Mouse (Mus musculus): ENCODE data around the gene Rnaseh2b.

The Rnaseh2b gene

DNA sequence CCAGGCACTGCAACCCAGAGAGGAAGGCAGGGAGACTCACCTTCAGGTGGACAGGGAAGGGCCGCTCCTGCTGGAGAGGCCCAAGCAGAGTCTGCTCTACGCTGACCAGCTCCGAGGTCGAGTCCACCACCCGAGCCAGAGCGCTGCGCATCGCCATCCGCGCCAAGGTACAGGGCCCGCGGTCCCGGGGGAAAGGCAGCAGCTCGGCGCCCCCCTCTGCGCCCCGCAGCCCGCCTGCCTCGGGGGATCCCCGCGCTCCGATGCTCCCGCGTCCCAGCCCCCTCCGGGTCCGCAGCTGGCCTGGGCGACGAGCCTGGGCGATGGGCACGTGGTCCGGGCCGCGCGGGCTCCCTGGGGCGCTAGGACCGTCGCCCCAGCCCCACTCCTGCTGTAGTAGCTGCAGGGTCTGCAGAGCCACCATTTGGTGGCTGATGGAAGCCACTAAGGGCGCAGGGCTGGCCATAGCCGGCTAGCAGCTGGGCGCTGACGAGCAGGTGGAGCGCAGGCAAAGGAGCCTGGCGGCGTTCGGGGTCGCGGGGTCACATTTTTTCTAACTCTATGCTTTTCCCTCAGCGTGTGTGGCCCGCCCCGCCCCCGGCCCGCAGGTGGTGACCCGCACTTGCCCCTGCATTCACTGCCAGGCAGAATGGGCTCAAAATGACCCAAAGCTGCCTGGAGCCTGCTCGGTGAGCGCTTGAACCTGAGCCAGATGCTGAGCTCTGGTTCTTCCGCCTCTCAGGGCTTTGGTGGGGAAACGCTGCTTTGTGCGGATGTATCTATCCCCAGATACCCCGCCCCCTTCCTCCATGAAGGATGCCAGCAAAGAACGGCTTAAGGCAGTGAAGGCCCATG, at the start of gene Rnaseh2b, which contains the start of gene Dleu7:
Gene Rnaseh2b, plus strand, starts transcription at position 102 of the 852 bp plus-strand sequence.
Gene Dleu7, minus strand, starts transcription at position 560 of the 852 bp plus-strand sequence.
- DNase-seq (ENCODE audit: low spot score in 2 of 2), result peak; percentile 13 to 16

DNA sequence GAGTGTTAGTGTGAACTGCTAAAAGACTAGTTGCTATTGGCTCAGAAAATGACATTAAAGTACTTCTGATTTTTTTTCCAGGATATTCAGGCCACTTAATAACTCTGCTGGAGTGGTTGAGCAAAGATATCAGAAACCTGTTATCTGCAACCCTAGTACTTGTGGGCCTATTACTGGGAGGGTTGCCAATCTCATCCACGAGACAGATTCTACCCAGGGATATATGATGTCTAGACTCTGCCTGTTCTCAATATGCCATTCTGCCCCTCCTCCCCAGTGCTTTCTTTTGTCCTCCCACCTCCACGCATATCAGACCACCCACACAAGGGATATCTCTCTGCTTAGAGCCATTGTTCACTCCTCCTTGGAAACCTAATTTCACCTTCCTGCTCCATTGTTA, 48.9 kb upstream of the Rnaseh2b start:
- no peak for DNase-seq (ENCODE audit: low spot score in 2 of 2)

DNA sequence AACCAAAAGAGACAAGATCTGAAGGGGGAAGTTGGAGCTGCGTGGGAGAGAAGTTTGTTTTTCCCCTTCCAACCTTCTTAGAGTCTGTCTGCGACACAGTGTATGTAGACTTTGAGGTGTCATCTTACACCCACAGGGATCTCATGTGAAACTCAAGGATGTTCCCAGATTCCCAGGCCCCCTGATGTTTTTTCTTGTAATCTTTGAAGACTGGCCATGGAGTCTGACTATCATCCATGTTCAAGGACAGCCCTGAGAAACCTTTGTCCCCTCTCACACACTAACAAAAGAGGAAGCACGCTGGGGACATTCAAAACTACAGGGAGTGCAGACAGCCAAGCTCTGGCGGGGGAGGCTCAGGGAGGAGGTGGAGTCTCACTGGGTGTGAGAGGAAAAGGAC, 46.8 kb upstream of the Rnaseh2b start:
- DNase-seq (ENCODE audit: low spot score in 2 of 2), result no peak

DNA sequence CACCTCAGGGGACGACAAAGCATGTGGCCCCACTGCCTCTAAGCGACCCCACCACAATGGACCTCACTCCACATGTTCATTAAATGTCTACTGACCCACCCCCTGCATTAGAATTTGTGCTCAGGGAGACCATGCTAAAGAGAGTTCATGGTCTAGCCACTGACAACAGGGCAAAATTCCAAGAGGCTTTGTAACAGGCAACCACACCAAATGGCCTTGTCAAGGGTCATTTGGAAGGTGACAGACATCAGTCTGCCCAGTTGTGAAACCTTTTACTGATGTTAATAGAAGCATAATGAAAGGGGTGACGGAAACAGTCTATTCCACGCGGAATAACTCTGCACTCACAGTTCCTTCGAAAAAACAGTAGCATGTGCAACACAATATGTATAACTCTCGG, 44.0 kb upstream of the Rnaseh2b start:
- DNase-seq (ENCODE audit: low spot score in 2 of 2), result no peak

DNA sequence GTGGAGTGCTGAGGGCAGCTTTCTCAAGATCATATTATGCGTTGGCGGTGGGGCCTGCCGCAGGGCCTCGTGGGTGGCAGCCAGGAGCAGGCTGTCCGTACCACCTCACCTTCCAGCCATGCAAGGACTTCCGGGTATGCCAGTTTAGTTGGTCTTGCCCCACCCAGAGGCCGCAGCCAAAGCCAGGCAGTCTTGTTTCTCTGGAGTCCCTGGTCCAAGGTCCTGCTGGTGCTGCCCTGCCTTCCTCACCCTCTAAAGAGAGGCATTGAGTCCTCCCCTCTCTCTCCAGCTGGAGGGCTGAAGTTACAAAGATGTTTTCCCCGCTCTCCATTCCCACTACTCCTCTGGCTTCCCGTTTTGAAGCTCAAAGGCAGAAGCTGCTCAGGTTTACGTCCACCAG, 43.6 kb upstream of the Rnaseh2b start:
- DNase-seq (ENCODE audit: low spot score in 2 of 2), result no peak

DNA sequence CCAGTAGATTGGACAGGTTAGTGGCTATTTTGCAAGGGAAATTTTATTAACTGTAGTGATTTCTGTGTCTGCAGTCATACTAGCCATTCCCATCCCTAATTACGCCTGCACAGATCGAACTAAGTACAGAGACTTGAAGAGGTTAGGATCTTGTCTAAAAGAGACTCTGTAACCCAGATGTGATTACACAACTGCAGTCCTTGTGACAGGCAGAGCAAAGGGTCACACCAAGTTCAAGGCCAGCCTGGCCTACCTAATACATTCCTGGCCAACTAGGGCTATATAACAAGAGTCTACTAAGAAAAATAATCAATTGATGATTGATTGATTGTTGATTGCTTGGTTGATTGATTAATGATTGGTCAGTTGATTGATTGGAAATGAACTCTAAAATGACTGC, 43.1 kb upstream of the Rnaseh2b start:
- DNase-seq (ENCODE audit: low spot score in 2 of 2), result no peak

DNA sequence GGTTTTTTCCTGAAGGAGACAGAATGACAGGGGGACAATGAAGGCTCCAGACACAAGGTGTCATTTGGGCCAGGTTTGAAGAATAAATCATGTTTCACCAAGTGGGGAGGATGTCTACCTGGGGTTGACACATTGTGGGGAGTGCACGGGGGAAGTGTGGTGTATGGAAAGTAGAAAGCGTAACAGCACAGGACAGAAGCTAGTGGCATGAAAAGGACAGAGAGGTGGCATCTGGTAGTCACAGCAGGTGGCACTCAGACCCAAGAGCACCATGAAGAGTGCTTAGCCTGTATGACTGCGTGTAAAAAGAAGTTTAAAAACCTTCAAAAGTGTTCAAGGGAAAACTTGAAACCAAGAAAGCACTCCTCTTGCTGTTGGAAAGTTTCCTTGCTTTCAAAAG, 42.3 kb upstream of the Rnaseh2b start:
- DNase-seq (ENCODE audit: low spot score in 2 of 2), result no peak

DNA sequence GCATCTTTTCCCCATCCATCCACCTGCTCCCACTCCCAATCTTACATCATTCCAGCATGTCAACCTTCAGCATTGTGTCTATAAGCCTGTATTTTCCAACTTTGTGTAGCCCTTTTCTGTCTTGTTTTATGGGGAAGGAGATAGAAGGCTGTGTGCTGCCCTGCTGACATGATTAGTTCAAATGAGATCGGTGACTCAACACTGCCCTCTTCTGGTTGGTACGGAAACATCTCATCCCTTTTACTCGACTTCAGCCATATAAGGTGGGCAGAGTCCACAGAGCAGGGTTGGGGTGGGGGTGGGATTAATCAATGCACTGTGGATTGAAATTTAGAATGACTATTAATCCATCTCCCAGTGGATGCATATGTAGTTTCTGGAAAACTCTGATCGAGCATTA, 40.4 kb upstream of the Rnaseh2b start:
- DNase-seq (ENCODE audit: low spot score in 2 of 2), result peak; percentile 50 to 74

DNA sequence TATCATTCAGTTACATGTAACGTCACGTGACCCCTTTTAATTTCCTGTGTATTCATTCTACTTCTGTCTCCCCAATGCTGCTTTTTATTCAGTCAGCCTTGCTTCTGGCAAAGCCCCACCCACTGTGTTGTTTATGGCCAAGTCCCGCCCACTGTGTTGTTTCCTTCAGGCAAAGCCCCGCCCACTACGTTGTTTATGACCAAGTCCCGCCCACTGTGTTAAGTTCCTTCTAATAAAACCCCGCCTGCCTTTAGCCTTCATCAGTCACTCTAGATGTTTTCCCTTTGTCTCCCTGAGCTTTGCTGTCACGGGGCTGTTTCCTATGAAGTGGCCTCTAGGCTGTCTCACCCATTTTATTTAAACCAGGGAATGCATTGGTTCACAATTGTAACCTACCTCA, 38.0 kb upstream of the Rnaseh2b start:
- DNase-seq (ENCODE audit: low spot score in 2 of 2), result no peak

DNA sequence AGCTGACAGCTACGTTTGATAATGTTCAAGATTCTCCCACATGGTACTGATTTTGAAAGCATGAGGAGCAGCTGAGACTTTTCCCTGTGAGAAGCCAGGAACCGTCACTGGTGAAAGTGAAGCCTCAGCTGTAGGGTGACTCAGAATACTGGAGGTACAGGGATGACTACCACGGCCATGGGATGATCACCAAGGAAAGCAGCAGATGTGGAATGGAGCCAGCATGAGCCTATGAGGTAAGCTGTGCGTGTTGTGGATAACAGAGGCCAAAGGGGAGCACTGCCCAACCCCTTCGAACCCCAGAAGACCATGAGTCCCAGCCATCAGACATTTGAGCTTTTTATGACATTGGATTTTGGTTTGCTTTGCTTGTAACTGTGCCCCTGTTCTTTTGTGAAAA, 36.3 kb upstream of the Rnaseh2b start:
- DNase-seq (ENCODE audit: low spot score in 2 of 2), result no peak

DNA sequence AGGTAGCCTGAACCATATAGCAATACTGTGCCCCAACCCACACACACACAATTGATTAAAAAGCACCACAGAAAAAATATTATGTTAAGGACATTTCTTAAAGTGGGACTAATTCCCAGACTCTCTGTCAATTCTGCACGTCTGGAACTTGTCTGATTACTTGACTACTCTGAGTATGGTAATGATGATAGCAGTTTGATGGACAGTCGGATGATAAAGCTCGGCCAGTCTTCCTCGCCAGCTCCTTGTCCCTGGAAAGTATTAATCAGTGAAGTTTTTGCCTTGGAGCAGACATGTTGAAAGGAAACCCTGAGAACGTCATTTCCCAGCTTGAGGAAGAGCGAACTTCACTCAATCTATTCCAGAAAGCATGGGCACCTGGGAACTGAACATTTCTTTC, 34.3 kb upstream of the Rnaseh2b start:
- DNase-seq (ENCODE audit: low spot score in 2 of 2), result no peak

DNA sequence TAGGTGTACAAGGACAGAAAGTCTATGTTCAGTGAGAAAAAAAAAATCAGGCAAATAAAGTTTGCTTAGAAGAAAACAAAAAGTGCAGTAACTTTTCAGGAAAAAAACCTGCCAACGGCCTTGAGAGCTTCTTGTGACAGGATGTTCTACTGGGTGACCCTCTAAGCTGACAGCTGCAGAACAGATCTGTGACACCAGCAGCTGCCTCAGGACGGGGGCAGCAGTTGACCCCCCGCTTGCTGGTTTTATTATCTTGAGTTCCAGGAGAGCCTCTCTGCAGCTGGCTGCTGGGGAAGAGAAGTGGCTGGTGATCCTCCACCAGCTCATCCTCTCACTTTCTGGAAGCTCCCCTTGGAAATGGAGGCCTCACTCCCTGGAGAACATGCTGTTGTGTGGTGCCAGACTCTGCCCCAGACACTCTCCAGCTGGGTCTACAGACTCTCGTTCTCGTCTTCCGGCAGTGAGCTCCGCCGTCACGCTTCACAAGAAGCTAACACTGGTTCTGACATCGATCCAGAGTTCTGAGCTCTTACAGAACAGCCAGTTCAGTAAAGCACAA, 33.3 kb upstream of the Rnaseh2b start:
- no peak for DNase-seq (ENCODE audit: low spot score in 2 of 2)

DNA sequence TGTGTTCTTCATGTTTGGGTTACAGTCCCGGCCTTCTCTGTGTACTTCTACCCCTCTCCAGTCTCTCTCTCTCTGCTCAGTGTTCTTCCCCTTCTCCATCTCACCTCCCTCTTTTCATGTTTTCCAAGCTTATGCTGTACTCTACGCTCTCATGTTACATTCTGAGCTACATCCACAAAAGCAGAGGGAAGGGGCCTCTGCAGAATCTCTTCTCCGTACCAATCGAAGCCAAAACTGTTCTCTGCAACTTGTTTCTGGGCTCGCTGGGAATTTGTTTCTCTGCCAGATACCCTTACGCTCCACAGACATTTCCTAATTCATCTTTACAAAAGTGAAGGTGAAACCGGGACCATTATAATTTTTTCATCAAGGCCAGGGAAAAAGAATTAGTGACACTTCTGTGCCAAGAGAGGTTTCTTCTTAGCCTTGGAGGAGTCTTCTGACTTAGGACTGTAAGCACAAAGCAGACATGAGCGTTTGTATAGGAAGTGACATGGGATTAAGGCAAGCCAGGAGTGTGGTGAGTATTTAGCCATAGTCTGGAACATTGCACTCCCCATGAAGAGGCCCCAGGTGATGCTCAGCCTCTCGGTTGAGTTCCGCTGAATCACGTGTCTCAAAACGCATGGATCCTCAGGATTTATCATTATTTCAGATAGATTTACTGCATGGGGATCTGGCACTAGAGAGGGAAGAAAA, 21.5 kb upstream of the Rnaseh2b start:
- no peak for DNase-seq (ENCODE audit: low spot score in 2 of 2)

DNA sequence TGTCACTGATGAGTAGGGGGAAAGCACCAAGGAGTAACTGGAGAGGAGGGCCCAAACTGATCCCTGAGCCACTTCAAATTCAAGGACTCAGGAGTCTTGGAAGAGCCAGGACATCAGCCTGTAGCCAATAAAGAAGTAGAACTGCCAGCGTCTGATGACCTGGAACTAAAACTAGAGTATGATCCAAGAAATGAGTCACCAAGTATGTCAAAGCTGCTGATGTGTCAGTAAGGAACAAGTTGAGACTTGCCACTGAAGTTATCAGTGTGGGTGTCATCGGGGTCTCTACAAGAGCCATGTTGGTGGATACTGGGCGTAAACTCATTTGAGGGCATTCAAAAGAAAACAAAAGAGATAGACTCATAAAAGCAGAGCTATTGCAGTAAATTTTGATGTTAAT, 18.8 kb upstream of the Rnaseh2b start:
- DNase-seq (ENCODE audit: low spot score in 2 of 2), result no peak

DNA sequence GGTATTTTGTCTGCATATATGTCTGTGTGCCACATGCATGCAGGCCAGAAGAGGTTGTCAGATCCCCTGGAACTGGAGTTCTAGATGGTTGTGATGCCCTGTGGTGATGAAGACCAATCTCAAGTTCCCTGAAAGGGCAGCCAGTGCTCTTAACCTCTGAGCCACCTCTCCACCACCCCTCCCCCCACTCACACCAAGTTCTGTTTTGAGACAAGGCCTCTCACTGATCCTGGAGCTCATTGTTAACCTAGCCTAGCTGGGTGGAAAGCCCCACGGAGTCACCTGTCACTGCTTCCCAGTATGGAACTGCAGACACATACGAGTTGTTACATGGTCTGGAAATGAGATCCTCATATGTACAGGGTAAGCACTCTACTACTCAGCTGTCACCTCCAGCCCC, 9.4 kb upstream of the Rnaseh2b start:
- no peak for DNase-seq (ENCODE audit: low spot score in 2 of 2)

DNA sequence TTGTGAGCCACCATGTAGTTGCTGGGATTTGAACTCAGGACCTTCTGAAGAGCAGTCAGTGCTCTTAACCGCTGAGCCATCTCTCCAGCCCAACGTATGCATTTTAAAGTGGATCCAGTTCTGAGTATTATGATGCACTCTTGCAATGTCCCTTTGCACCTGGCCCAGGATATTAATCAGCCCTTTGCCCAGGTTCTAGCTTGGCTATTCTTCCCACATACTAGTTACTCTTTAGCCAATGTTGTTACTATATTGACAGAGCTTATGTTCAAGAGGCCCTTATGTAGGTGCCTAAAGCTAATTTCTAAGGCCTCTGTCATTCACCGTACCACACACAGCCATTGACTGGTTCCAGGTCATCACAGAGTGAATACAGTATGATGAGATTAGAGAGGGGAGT, 3.7 kb upstream of the Rnaseh2b start:
- DNase-seq (ENCODE audit: low spot score in 2 of 2), result no peak

DNA sequence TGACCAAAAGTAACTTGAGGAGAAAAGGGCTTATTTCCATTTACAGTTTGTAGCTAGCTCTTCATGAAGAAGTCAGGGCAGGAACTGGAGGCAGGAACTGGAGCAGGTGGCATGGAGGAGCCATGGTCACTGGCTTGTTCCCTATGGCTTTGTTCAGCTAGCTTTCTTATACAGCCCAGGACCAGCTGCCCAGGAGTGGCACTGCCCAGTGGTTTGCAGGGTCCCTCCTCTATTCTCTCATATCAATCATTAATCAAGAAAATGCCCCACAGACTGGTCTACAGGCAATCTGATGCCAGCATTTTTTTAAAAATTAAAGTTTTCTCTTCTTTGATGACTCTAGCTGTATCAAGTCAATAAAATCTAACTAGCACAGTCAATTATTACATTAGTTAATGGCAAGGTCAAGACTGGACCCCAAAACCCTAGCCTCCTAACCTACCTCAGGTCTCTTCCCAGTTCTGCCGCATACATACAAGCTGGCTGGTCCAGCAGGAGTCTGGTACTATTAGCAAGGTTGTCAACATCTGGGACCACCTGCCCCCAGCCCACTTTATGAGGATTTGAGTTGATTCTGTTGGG, 892 bp upstream of the Rnaseh2b start:
- no peak for DNase-seq (ENCODE audit: low spot score in 2 of 2)

DNA sequence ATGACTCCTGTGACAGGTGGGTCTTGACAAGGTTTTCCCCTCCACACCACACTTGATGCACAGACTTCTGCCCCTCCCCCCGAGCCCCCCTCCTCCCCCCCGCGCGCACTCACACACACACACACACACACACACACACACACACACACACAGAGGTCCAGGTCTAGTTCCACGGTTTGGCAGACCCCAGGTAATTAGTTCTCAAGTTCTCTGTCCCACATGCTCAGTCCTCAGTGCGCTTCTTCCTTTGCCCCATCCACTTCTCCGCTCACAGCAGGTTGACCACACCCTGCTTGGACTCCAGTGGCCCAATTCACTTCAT, 262 bp upstream of the Rnaseh2b start:
- no peak for DNase-seq (ENCODE audit: low spot score in 2 of 2)

DNA sequence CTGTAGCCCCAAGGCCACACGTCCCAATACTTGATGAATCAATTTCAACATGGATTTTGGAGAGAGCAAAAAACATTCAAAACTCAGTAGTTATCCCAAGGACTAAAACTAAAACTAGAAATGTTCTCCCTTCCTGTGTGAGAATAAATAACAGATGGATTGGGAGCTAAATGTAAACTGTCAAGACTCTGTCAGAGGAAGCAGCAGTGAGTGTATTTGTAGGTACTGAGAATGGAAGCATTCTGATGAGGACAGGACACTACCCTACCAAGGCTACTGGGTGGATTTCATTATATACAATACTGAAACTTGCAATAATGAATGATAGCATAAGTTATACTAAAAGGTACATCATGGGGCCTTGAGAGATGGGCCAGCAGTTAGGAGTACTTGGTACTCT, 6.4 kb downstream of the Rnaseh2b start:
- DNase-seq (ENCODE audit: low spot score in 2 of 2), result no peak

DNA sequence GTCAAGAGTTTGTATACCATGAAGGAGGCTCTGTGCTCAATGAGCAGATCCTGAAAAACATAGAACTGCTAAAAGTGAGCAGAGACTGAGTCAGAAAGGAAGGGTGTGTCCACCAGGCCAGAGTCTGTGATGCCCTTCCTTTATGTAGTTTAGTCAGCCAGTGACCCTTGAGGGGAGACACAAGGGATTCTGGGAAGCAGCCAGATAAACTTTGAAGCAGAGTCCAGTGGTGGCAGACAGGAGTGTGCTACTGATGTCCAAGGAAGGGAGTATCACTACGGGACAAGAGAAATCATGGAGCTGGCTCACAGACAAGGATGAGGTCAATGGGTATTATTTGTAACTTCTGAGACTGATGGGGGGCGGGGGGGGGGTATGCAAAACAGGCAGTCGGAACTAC, 7.6 kb downstream of the Rnaseh2b start:
- DNase-seq (ENCODE audit: low spot score in 2 of 2), result no peak

DNA sequence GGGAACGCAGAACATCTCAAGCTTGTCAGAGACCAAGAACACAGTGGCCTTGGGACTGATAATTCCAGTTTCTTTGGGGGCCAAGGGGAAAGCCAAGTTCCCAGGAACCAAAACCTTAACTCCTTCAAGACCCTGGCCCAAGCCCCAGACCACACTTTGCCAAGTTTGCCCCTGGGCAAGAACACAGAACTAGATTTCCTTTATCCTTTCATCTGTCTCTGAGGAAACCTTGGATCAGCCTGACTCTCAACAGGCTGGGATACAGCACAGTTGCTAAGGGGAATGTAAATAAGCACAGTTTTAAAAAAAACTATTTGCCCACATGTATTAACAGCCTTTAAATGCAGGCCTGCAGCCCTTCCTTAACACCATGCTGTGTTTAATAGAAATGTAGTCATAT, 15.2 kb downstream of the Rnaseh2b start:
- DNase-seq (ENCODE audit: low spot score in 2 of 2), result no peak

DNA sequence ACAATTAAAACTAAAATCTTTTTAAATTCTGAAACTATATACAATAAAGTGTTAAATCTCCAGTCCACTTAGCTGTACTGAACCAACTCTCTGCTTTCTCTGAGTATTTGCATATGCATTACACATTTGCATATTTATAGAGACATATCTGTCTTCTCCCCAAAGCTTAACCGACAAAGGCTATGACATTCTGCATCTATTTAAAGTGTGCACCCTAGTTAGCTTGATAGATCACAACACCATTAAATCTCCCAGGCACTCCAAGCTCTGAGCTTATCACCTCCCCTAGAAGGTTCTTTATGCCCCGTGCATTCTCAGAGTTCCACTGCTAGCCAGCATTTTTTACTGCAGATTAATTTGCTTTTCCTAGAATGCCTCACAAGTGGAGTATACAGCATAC, 16.6 kb downstream of the Rnaseh2b start:
- DNase-seq (ENCODE audit: low spot score in 2 of 2), result no peak

DNA sequence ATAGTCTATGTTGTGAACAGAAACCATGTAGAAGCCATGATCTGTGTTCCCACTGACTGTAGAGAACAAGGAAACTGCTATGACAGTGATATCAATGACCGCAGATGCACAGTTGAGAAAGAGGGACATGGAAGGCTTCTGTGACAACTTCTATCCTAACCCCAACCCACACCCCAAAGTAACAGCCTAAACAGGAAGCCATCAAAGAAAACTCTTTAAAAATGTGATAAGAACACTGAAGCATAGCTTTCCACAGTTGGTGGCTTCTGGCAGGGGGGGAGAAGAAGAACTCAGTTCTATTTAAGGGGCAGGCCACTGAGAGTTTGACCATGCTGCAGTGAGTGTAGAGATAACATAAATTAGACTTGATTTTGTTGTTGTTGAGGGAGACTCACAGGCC, 19.3 kb downstream of the Rnaseh2b start:
- DNase-seq (ENCODE audit: low spot score in 2 of 2), result no peak
